Mouse (Mus musculus) midbrain, embryonic 16.5 days (tissue): ENCODE measurements around the gene Pigyl. TPM values are rescaled to one million over a fixed set of nuclear protein-coding genes. Genes with fewer than 3 reads are reported as not detected.

Experiments
- ATAC-seq: fragments of 200-750 bp; cut with Nextera tagmentation; 2 replicates; pipeline ENCODE4 v1.8.0; 2017; ENCODE audit warnings: moderate TSS enrichment
- H3K27ac ChIP-seq: fragments of 300-500 bp; sonication (generic); 2 replicates; pipeline ENCODE4 v1.5.1; 2014; ENCODE audit warnings: mild to moderate bottlenecking, low read length, mixed read lengths
- H3K27me3 ChIP-seq: fragments of 300-500 bp; sonication (generic); 2 replicates; pipeline ENCODE4 v1.6.1; 2014; ENCODE audit warnings: low read depth, low read length, mixed read lengths; ENCODE audit not compliant: control insufficient read depth, insufficient read depth
- H3K36me3 ChIP-seq: fragments of 300-500 bp; sonication (generic); 2 replicates; pipeline ENCODE4 v1.6.1; 2014; ENCODE audit warnings: mild to moderate bottlenecking, low read length, moderate library complexity, mixed read lengths; ENCODE audit not compliant: control insufficient read depth, insufficient read depth
- H3K4me1 ChIP-seq: fragments of 300-500 bp; sonication (generic); 2 replicates; pipeline ENCODE4 v1.6.1; 2014; ENCODE audit warnings: mild to moderate bottlenecking, low read length, mixed read lengths; ENCODE audit not compliant: control insufficient read depth, insufficient read depth
- H3K4me2 ChIP-seq: fragments of 300-500 bp; sonication (generic); 2 replicates; pipeline ENCODE4 v1.6.1; 2014; ENCODE audit warnings: mild to moderate bottlenecking, low read length, mixed read lengths
- H3K4me3 ChIP-seq: fragments of 300-500 bp; sonication (generic); 2 replicates; pipeline ENCODE4 v1.5.1; 2014; ENCODE audit warnings: low read depth, mild to moderate bottlenecking, low read length, moderate library complexity, mixed read lengths
- H3K9ac ChIP-seq: fragments of 300-500 bp; sonication (generic); 2 replicates; pipeline ENCODE4 v1.6.1; 2014; ENCODE audit warnings: low read depth, low read length, mixed read lengths
- H3K9me3 ChIP-seq: fragments of 300-500 bp; sonication (generic); replicated peaks from 2 replicates; pipeline ENCODE4 v1.6.1; 2014; ENCODE audit warnings: mild to moderate bottlenecking, low read length, mixed read lengths; ENCODE audit not compliant: control insufficient read depth, poor library complexity, severe bottlenecking
- WGBS: fragments of 180-500 bp; shearing (Covaris S2); extraction: QIAGEN DNeasy Blood & Tissue Kit; methylation state at CpG from one replicate; pipeline ENCODE4 v1.1.7; 2014; 5-methylcytosine and 5-hydroxymethylcytosine counted together
- polyA plus RNA-seq: library from polyadenylated mRNA; unstranded; fragments of >200 nt; fragmentation: Nextera tagmentation; extraction: Ambion mirVana; gene quantifications from 2 replicates; pipeline ENCODE4 v1.2.1, GENCODE M21; 2015

The Pigyl gene
- polyA plus RNA-seq, 1 experiment from 2014 or later, result 96.6 TPM

GRCm38 (mm10) chr9:22150946-22151345 lies 5.7 kb upstream of the Pigyl start:
- Histone ChIP-seq H3K27ac (no peak overlapping the region), H3K9me3 (no peaks in the 10 kb centered on the region), H3K9ac (no peak overlapping the region), H3K4me3 (no peak overlapping the region), H3K36me3 (no peaks in the 10 kb centered on the region), H3K4me2 (no peak overlapping the region), H3K4me1 (no peaks in the 10 kb centered on the region), H3K27me3 (no peaks in the 10 kb centered on the region)
- WGBS, result 89% methylated on average over 2 of the region's 2 CpGs
- no peak for ATAC-seq

GRCm38 (mm10) chr9:22153810-22154209 lies 2.8 kb upstream of the Pigyl start:
- Histone ChIP-seq H3K4me3 (no peak overlapping the region), H3K27ac (no peak overlapping the region), H3K4me2 (no peak overlapping the region), H3K27me3 (no peaks in the 10 kb centered on the region), H3K4me1 (peaks cover 8% of the 10 kb centered on the region; the same call in 1 of the 2 replicates), H3K9me3 (no peaks in the 10 kb centered on the region), H3K9ac (no peak overlapping the region), H3K36me3 (no peaks in the 10 kb centered on the region)
- ATAC-seq, result no peak
- WGBS, result 89% methylated on average over 3 of the region's 3 CpGs

GRCm38 (mm10) chr9:22155614-22156013 lies 1.0 kb upstream of the Pigyl start:
- WGBS, result 29% methylated on average over 10 of the region's 10 CpGs
- Histone ChIP-seq H3K36me3 (no peaks in the 10 kb centered on the region), H3K4me2 (no peak overlapping the region), H3K9me3 (no peaks in the 10 kb centered on the region), H3K9ac (no peak overlapping the region), H3K27ac (no peak overlapping the region), H3K27me3 (no peaks in the 10 kb centered on the region), H3K4me1 (peaks cover 8% of the 10 kb centered on the region; the same call in 1 of the 2 replicates), H3K4me3 (no peak overlapping the region)
- 0 out of 2 replicates have a peak, but pooled peaks have one; percentile 4 for ATAC-seq

- peak overlapping the region; percentile 50 for H3K4me2 ChIP-seq
- peak overlapping the region; percentile 69 for H3K4me3 ChIP-seq
- H3K9ac ChIP-seq, result peak overlapping the region; percentile 88
- peaks cover 8% of the 10 kb centered on the region; the same call in 1 of the 2 replicates for H3K4me1 ChIP-seq
- no peaks in the 10 kb centered on the region for H3K9me3 ChIP-seq
- H3K27ac ChIP-seq, result peak overlapping the region; percentile 94
- no peaks in the 10 kb centered on the region for H3K27me3 ChIP-seq
- 66% methylated on average over 34 of the region's 34 CpGs for WGBS
- ATAC-seq, result no peak
- H3K36me3 ChIP-seq, result no peaks in the 10 kb centered on the region
These were observed 1.0 kb downstream of the Pigyl start for GRCm38 (mm10) chr9:22157516-22158265.

GRCm38 (mm10) chr9:22161299-22161698 lies 4.7 kb downstream of the Pigyl start:
- Histone ChIP-seq H3K36me3 (no peaks in the 10 kb centered on the region), H3K4me1 (peaks cover 8% of the 10 kb centered on the region; the same call in 1 of the 2 replicates), H3K4me3 (no peak overlapping the region), H3K27ac (no peak overlapping the region), H3K4me2 (no peak overlapping the region), H3K9me3 (no peaks in the 10 kb centered on the region), H3K9ac (no peak overlapping the region), H3K27me3 (no peaks in the 10 kb centered on the region)
- WGBS, result 36% methylated on average over 6 of the region's 6 CpGs
- no peak for ATAC-seq

- 80% methylated on average over 9 of the region's 9 CpGs for WGBS
- no peak overlapping the region for H3K9ac ChIP-seq
These were observed 5.7 kb downstream of the Pigyl start for GRCm38 (mm10) chr9:22162305-22162704.

GRCm38 (mm10) chr9:22162912-22163311 lies 6.3 kb downstream of the Pigyl start:
- H3K36me3 ChIP-seq, result no peaks in the 10 kb centered on the region
- no peaks in the 10 kb centered on the region for H3K27me3 ChIP-seq
- H3K4me2 ChIP-seq, result no peak overlapping the region
- H3K9ac ChIP-seq, result no peak overlapping the region
- ATAC-seq, result no peak
- no peak overlapping the region for H3K27ac ChIP-seq
- no peak overlapping the region for H3K4me3 ChIP-seq
- no peaks in the 10 kb centered on the region; the same call in 1 of the 2 replicates for H3K9me3 ChIP-seq
- WGBS, result 91% methylated on average over 7 of the region's 7 CpGs
- H3K4me1 ChIP-seq, result peaks cover 3% of the 10 kb centered on the region; the same call in 1 of the 2 replicates

More at GRCm38 (mm10) chr9:22162305-22162704, 5.7 kb downstream of the Pigyl start:
- H3K9me3 ChIP-seq, result no peaks in the 10 kb centered on the region; the same call in 1 of the 2 replicates
- no peaks in the 10 kb centered on the region for H3K27me3 ChIP-seq
- H3K27ac ChIP-seq, result no peak overlapping the region
- ATAC-seq, result no peak
- peaks cover 8% of the 10 kb centered on the region; the same call in 1 of the 2 replicates for H3K4me1 ChIP-seq
- no peak overlapping the region for H3K4me2 ChIP-seq
- no peaks in the 10 kb centered on the region for H3K36me3 ChIP-seq
- H3K4me3 ChIP-seq, result no peak overlapping the region

GRCm38 (mm10) chr9:22164711-22165668 lies 8.3 kb downstream of the Pigyl start:
- Histone ChIP-seq H3K27ac (peak overlapping the region; percentile 88), H3K4me3 (peak overlapping the region; percentile 73), H3K9ac (peak overlapping the region; percentile 87), H3K4me2 (peak overlapping the region; percentile 81), H3K9me3 (no peaks in the 10 kb centered on the region; the same call in 1 of the 2 replicates), H3K27me3 (no peaks in the 10 kb centered on the region), H3K36me3 (no peaks in the 10 kb centered on the region), H3K4me1 (no peaks in the 10 kb centered on the region; the same call in 1 of the 2 replicates)
- WGBS, result 2% methylated on average over 37 of the region's 54 CpGs
- ATAC-seq, result peak; percentile 86
